Mouse (Mus musculus): ENCODE measurements around the gene Nudcd3.

DNA sequence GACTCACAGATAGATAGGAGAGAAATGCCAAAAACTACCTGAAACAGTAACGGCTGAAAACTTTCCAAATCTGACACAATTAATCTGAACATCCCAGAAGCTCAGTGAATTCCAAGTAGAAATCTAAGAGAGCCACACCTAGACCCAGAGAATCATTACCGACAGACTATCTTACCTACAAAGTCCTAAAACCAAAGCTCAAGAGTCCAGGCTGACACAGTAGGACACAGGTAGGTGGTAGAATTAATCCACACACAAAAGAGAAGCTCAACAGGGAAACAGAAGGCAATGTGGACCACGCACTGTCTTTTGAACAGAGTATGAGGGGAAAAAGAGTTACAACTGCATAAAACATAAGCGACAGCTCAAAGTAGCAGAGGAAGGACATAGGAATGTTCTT is 67.3 kb downstream of the Nudcd3 start:
- TF ChIP-seq MAX (IDR thresholded peaks at IDR 0.05; ENCODE audit: low read length) (no peak), TBP (conservative IDR thresholded peaks at IDR 0.05; ENCODE audit: low read depth, low read length) (no peak), POLR2A (IDR thresholded peaks at IDR 0.05; ENCODE audit: low read depth, low read length) (no peak), RCOR1 (conservative IDR thresholded peaks at IDR 0.05; ENCODE audit: low read depth, low read length) (no peak), NRF1 (IDR thresholded peaks at IDR 0.05; ENCODE audit: low read depth, low read length) (no peak), CTCF (conservative IDR thresholded peaks at IDR 0.05 in 1 of 2, IDR thresholded peaks at IDR 0.05 in 1 of 2; ENCODE audit: low read depth in 2 of 2, low read length in 2 of 2) (no peak), POLR2AphosphoS2 (IDR thresholded peaks at IDR 0.05; ENCODE audit: low read depth, low read length) (no peak), EP300 (IDR thresholded peaks at IDR 0.05; ENCODE audit: low read length) (no peak), MEF2A (IDR thresholded peaks at IDR 0.05; ENCODE audit: borderline replicate concordance, low read depth, low read length) (no peak), UBTF (IDR thresholded peaks at IDR 0.05; ENCODE audit: low read depth, low read length) (no peak)
